Mouse (Mus musculus) layer of hippocampus, postnatal 14 days (tissue): ENCODE measurements around the gene Mllt10. TPM values are rescaled to one million over a fixed set of nuclear protein-coding genes. Genes with fewer than 3 reads are reported as not detected.

ENCODE experiments used
- DNase-seq, 2 experiments: peaks; one replicate each; pipeline ENCODE4 v3.0.0; 2021 to 2022; ENCODE audit warnings: low spot score in 2 of 2, mixed read lengths in 1 of 2
- total RNA-seq, 2 experiments: library from RNA; stranded (reverse); gene quantifications; 2 replicates each; pipeline ENCODE4 v1.2.3; 2021

Gene Mllt10
- total RNA-seq, 2 experiments from 2014 or later, result 51.0 to 63.0 TPM

DNA sequence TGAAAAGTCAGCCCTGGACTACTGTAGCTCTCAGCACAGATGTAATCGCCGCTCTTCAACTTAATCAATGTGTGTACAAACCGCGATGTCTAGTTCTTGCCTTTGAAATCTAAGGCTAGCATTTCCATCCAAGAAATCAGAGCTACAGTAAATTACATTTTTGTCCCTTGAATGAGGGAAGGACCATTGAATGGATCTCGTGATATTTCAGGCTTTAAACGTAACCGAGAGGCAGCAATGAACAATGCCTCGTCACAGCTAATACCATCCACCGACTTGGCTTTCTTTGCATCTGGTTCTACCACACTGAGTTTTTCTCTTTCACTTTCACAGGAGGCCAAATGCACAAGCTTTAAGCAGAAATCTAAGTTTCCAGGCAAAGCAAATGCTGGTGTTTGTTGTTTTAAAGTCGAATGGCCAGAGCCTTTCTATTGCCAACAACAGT is 4.5 kb upstream of the Mllt10 start:
- DNase-seq, result peak in 1 of 2 experiments; percentile 26

DNA sequence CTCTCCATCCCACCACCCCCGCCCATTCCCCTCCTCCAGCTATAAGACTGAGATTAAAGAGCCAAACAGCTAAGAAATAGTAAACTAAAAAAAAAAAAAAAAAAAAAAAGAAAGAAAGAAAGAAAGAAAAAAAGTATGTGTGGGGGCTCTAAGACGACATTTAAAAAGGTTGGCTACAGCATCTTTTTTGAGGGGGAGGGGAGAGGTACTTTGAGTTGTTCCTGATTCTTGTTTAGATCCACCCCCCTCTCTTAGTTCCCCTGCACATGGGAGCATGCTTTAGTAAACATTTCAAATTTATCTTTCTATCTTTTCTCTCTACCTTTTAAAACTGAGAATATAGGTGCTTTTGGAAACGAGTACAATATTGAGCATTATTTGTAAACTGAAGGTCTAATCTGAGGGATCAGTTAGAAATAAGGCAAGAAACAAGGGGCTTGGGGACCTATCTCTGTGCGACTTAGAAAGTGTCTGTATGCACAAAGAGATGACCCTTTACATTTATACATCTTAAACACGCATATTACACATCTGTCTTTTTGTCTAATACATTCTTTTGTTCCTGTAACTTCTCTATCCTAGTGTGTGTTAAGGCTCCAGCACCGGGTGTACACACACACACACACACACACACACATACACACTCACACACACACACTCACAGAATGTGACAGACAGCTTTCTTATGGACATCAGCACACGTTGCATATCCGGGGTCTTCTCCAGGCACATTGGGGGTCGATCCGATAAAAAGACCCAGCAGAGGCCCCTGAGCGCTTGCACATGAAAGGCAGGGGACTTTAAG is 3.8 kb upstream of the Mllt10 start:
- no peak for DNase-seq

- DNase-seq, result no peak
Measured at GRCm38 (mm10) chr2:18051831-18052170, 3.2 kb upstream of the Mllt10 start.

GRCm38 (mm10) chr2:18052581-18052980 is 2.5 kb upstream of the Mllt10 start:
- no peak for DNase-seq

DNA sequence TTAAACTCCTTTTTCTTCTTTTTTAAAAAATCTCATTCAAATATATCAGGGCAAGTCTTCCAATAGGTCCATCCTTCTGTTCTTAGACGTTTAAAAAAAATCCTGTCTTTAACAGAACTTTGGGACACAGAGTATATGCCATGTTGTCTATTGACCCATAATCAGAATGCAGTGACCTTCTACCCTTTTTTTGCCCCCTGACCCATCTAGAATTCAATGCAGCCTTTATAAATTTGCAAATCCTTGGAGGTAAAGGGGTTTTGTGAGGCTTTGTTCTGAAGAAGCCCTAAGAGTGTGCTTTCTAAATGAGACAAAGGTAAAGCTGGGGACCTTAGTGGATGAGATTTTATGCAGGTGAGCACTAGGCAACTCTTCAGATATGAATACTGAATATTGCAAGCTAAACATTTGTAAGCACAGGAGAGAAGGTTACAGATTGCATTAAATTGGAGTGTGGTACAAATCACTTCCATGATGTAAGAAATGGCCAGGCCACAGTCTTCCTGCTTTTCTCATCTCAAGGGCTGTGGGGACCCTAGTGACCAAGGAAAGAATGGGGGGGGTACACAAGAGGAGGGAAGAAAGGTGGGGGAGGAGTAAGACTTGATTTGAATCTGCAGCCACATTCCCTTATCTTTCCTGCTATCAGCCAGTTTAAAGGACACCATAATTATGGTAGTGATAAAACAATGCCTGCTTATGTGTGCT is 1.6 kb upstream of the Mllt10 start:
- DNase-seq, result no peak

GRCm38 (mm10) chr2:18053951-18054530 is 996 bp upstream of the Mllt10 start:
- peak in 1 of 2 experiments; percentile 56 for DNase-seq

- DNase-seq, result peak; percentile 89
Measured at GRCm38 (mm10) chr2:18055929-18056785, 1.1 kb downstream of the Mllt10 start.

- peak; percentile 82 to 92 for DNase-seq
Measured at GRCm38 (mm10) chr2:18056786-18057255, 1.8 kb downstream of the Mllt10 start.

- peak; percentile 58 to 73 for DNase-seq
Measured at GRCm38 (mm10) chr2:18057336-18058145, 2.5 kb downstream of the Mllt10 start.

GRCm38 (mm10) chr2:18058146-18058708 is 3.2 kb downstream of the Mllt10 start:
- no peak for DNase-seq

GRCm38 (mm10) chr2:18059063-18059462 is 4.0 kb downstream of the Mllt10 start:
- DNase-seq, result no peak

GRCm38 (mm10) chr2:18059891-18060290 is 4.9 kb downstream of the Mllt10 start:
- DNase-seq, result no peak

DNA sequence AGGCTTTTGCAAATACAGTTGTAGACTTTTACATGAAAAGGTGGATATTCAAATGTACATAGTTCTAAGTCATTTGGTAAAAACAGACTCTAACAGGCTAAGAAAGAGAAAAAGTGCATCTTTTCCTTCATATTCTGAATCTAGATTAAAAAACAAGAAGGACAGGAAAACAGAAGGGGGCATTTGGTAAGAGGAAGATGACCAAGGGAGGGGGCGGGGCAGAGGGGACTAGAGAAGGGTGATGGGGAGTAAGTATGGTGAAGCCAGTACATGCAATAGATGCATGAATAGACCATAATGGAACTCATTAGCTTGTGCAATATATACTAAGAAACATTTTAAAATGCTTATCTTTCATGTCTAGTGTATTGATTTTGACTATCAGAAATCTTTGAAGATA is 5.4 kb downstream of the Mllt10 start:
- DNase-seq, result no peak

DNA sequence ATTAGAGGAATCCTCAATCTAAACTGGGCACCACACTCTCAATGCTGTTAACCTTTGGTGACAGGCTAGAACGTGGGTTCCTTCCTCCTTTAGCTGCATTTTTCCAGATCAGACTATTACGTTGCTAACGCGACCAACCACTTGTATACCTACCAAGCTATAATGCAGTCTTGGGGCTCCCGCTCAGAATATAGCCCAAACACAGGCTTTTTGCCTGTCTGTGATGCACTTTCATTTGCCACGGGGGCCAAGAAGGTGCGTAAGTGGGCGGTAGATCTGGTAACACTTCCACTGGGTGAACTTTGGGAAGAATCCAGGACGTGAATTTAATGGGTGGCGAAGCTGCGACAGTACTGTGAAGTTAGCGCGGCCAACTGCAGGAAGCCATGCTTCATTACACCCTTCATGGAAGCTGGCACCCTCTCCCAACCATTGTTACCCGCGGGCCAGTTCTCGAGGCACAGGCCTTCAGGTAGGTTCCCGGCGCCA is 8.8 kb downstream of the Mllt10 start:
- peak; percentile 72 for DNase-seq

GRCm38 (mm10) chr2:18064356-18064858 is 9.4 kb downstream of the Mllt10 start:
- peak; percentile 88 to 96 for DNase-seq

GRCm38 (mm10) chr2:18064941-18065707 is 10.1 kb downstream of the Mllt10 start:
- peak; percentile 63 to 71 for DNase-seq

DNA sequence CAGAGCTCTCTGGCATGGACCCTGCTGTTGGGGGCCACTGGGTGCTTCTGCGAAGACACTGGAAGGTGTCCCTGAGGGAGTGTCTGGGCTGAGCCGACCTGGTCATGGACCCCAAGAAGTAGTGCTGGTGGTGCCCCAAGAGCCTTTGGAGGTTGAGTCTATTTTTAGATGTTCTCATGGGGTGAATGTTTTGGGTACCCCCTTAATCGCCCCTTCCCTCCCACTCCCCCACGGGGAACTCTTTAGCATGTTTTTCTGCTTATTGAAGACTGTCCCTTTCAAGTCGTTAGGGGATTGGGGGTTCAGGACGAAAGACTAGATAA is 10.6 kb downstream of the Mllt10 start:
- DNase-seq, result no peak

- DNase-seq, result no peak
Measured at GRCm38 (mm10) chr2:18066436-18066835, 11.4 kb downstream of the Mllt10 start.
